Mouse (Mus musculus) kidney, embryonic 16.5 days (tissue): ENCODE data around the gene Asb14. TPM values are rescaled to one million over a fixed set of nuclear protein-coding genes. Genes with fewer than 3 reads are reported as not detected.
A peak's percentile ranks its signal among the peaks of the same experiment; 100 is the strongest.

Source experiments
- ATAC-seq: fragments of 200-750 bp; cut with Nextera tagmentation; 2 replicates; pipeline ENCODE4 v1.8.0; 2017; ENCODE audit warnings: moderate TSS enrichment; ENCODE audit not compliant: low FRiP score, low TSS enrichment
- H3K27ac ChIP-seq: fragments of 300-500 bp; sonication (generic); 2 replicates; pipeline ENCODE4 v1.5.1; 2014; ENCODE audit warnings: low read length
- H3K27me3 ChIP-seq: fragments of 300-500 bp; sonication (generic); 2 replicates; pipeline ENCODE4 v1.6.1; 2014; ENCODE audit warnings: low read length, control low read depth, mixed read lengths; ENCODE audit not compliant: insufficient read depth
- H3K36me3 ChIP-seq: fragments of 300-500 bp; sonication (generic); 2 replicates; pipeline ENCODE4 v1.6.1; 2014; ENCODE audit warnings: low read length, control low read depth, mixed read lengths; ENCODE audit not compliant: insufficient read depth
- H3K4me1 ChIP-seq: fragments of 300-500 bp; sonication (generic); 2 replicates; pipeline ENCODE4 v1.6.1; 2014; ENCODE audit warnings: low read length, control low read depth, mixed read lengths; ENCODE audit not compliant: insufficient read depth
- H3K4me2 ChIP-seq: fragments of 300-500 bp; sonication (generic); replicated peaks from 2 replicates; pipeline ENCODE4 v1.6.1; 2014; ENCODE audit warnings: low read depth, low read length
- H3K4me3 ChIP-seq: fragments of 300-500 bp; sonication (generic); 2 replicates; pipeline ENCODE4 v1.5.1; 2014; ENCODE audit warnings: mild to moderate bottlenecking, low read length
- H3K9ac ChIP-seq: fragments of 300-500 bp; sonication (generic); replicated peaks from 2 replicates; pipeline ENCODE4 v1.6.1; 2014; ENCODE audit warnings: low read length
- H3K9me3 ChIP-seq: fragments of 300-500 bp; sonication (generic); 2 replicates; pipeline ENCODE4 v1.6.1; 2016; ENCODE audit warnings: low read length, control low read depth
- WGBS: fragments of 180-500 bp; shearing (Covaris S2); extraction: QIAGEN DNeasy Blood & Tissue Kit; methylation state at CpG from one replicate; pipeline ENCODE4 v1.1.7; 2014; 5-methylcytosine and 5-hydroxymethylcytosine counted together
- polyA plus RNA-seq: library from polyadenylated mRNA; unstranded; fragments of >200 nt; fragmentation: Nextera tagmentation; extraction: Ambion mirVana; gene quantifications from 2 replicates; pipeline ENCODE4 v1.2.1, GENCODE M21; 2015

Asb14 gene
- 0.14 TPM in 1 of 2 replicates, not detected in the other for polyA plus RNA-seq

DNA sequence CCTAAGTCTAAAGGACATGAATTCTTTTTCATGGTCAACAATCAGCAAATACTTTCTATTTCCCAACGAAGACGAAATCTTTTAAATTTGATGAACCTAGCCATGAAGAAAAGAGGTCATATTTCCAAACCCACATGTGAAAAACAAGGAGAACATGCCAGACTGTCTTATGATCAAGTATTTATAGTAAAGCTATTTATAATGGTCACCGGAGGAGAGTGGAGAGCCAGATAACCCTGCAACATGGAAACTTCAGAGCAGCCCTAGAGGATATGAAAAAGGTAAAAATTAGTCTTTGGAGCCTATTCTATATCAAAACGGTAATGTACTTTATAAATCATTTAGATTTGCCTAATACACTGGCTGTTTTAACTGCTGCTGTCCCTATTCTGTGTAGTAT lies at the start of gene Asb14:
Gene Asb14 (plus strand): TSS at position 166 of the 400 bp plus-strand sequence.
- Histone ChIP-seq H3K27me3 (no peaks in the 10 kb centered on the region), H3K9ac (no peak within 1 kb of the TSS), H3K9me3 (no peaks in the 10 kb centered on the region), H3K36me3 (no peaks in the 10 kb centered on the region), H3K27ac (no peak within 1 kb of the TSS), H3K4me1 (no peaks in the 10 kb centered on the region), H3K4me2 (no peak within 1 kb of the TSS), H3K4me3 (no peak within 1 kb of the TSS)
- 89% methylated on average over 4 of the region's 4 CpGs for WGBS
- no peak for ATAC-seq

DNA sequence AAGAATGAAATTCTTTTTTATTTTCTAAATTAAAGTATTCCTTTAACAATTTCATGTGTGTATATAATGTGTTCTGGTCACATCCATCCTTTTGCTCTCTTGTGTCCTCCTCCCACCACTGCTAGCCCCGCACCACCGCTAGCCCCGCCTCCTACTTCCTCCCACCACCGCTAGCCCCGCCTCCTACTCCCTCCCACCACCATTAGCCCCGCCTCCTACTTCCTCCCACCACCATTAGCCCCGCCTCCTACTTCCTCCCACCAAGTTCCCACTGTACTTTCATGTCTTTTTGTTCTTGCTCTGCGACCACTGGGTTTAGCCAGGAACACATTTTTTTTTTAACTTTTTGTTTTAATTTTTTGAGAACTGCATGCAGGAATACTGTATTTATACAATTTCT lies 41.3 kb upstream of the Asb14 start:
- Histone ChIP-seq H3K36me3 (no peaks in the 10 kb centered on the region), H3K27ac (no peak overlapping the region), H3K4me3 (no peak overlapping the region), H3K9me3 (no peaks in the 10 kb centered on the region), H3K4me2 (no peak overlapping the region), H3K4me1 (no peaks in the 10 kb centered on the region), H3K27me3 (no peaks in the 10 kb centered on the region), H3K9ac (no peak overlapping the region)
- ATAC-seq: no peak
- WGBS: 75% methylated on average over 8 of the region's 8 CpGs

DNA sequence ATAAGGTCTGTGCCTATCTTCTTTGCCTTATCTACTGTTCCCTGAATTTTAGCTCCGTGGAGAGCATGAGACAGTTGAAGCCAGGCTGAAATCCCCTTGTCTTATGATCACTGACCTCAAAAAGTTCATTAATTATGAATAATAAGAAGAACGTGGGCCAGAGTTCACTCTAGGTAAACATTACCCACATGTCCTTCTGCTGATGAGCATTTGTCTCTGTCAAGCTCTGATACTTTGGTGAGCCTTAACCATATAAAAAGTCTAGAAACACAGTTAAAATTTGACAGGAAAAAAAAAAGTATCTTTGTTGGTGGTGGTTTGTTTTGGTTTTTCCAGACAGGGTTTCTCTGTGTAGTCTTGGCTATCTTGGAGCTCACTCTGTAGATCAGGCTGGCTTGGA lies 40.3 kb upstream of the Asb14 start:
- no peak for ATAC-seq
- H3K9me3 ChIP-seq: no peaks in the 10 kb centered on the region
- H3K4me2 ChIP-seq: no peak overlapping the region
- H3K9ac ChIP-seq: no peak overlapping the region
- H3K4me3 ChIP-seq: no peak overlapping the region
- WGBS: 56% methylated on average over 2 of the region's 2 CpGs
- H3K27me3 ChIP-seq: no peaks in the 10 kb centered on the region
- H3K36me3 ChIP-seq: no peaks in the 10 kb centered on the region
- no peaks in the 10 kb centered on the region for H3K4me1 ChIP-seq
- no peak overlapping the region for H3K27ac ChIP-seq

DNA sequence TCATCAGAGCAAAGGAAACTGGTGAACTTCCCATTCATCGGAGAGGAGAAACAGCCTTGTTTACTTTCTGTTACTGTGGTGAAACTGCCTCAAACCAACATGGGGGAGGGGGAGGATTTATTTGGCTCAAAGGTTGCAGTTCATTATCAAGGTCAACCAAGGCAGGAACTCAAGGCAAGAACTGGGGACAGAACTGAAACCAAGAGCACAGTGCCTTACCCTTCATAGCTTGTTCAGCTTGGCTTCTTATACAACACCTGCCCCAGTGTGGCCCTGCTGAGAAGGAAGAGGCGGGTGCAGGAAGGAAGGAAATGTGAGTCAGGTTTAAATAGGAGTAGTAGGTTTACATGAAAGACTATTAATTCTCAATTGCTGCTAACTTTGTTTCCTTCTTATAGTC lies 36.0 kb upstream of the Asb14 start:
- no peak for ATAC-seq
- no peak overlapping the region for H3K9ac ChIP-seq
- no peaks in the 10 kb centered on the region for H3K4me1 ChIP-seq
- no peak overlapping the region for H3K27ac ChIP-seq
- H3K4me3 ChIP-seq: no peak overlapping the region
- no peaks in the 10 kb centered on the region for H3K9me3 ChIP-seq
- no peaks in the 10 kb centered on the region for H3K27me3 ChIP-seq
- H3K36me3 ChIP-seq: no peaks in the 10 kb centered on the region
- H3K4me2 ChIP-seq: no peak overlapping the region
- 54% methylated on average over 2 of the region's 2 CpGs for WGBS

DNA sequence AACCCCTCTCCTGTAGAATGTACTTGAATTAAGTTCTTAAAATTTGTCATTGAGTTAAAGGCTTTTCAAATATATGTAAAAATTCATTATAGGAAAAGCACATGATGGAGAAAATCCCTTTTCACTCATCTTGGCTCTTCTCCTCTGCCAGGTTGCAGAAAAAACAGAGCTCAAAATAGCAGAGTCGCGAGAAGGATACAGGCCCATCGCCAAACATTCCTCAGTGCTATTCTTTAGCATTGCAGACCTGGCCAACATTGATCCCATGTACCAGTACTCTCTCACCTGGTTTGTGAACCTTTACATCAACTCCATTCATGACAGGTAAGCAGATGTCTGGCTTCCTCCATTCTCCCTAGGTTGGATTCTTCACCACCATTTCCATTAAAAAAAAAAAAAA lies 35.3 kb upstream of the Asb14 start:
- no peak for ATAC-seq
- WGBS: 88% methylated on average over 3 of the region's 3 CpGs
- H3K36me3 ChIP-seq: no peaks in the 10 kb centered on the region
- H3K4me2 ChIP-seq: no peak overlapping the region
- no peaks in the 10 kb centered on the region for H3K27me3 ChIP-seq
- no peak overlapping the region for H3K9ac ChIP-seq
- no peaks in the 10 kb centered on the region for H3K4me1 ChIP-seq
- no peak overlapping the region for H3K27ac ChIP-seq
- no peak overlapping the region for H3K4me3 ChIP-seq
- H3K9me3 ChIP-seq: no peaks in the 10 kb centered on the region

DNA sequence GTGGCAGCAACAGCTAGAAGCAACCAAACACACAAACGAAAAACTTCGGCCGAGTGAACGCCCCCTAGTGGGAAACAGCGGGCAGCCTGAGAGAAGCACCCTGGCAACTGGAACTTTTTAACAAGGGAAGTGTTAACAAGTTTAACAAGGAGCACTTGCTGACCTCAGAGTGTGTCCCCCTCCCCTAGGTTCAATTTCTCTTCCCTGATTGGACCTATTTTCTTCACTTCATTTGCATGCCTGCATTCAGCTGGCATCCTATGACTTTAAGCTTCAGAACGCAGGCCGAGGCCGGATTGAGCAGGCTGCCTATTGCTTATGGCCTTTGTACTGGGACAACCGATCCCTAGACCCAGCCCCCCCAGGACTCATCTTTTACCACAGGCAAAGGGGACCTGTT lies 27.0 kb upstream of the Asb14 start:
- WGBS: 77% methylated on average over 9 of the region's 9 CpGs
- Histone ChIP-seq H3K4me2 (no peak overlapping the region), H3K4me1 (no peaks in the 10 kb centered on the region)

DNA sequence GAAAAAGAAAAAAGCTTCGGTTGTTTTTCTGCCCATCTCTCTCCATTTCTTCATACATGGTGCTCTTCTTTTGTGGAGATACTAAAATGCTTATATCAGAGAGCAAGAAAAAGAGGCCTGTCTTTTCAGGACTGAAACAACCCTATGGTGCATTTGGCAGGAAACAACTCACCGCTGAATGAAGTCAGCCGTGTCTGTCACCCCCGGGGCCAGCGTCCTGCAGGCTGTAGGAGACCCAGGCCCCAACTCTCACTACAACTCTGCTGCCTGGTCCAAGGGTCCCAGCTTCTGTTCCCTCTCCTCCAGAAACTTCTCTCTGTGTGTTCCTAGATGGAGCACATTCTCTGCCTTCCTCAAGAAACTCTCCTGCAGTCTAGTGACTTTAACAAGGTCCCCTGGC lies 26.1 kb upstream of the Asb14 start:
- ATAC-seq: no peak
- Histone ChIP-seq H3K4me2 (no peak overlapping the region), H3K9me3 (no peaks in the 10 kb centered on the region), H3K4me1 (no peaks in the 10 kb centered on the region), H3K27ac (no peak overlapping the region), H3K9ac (no peak overlapping the region), H3K36me3 (no peaks in the 10 kb centered on the region), H3K4me3 (no peak overlapping the region), H3K27me3 (no peaks in the 10 kb centered on the region)
- WGBS: 80% methylated on average over 5 of the region's 5 CpGs

More for the DNA sequence above, 27.0 kb upstream of the Asb14 start:
- H3K27me3 ChIP-seq: no peaks in the 10 kb centered on the region
- no peaks in the 10 kb centered on the region for H3K9me3 ChIP-seq
- no peak for ATAC-seq
- no peaks in the 10 kb centered on the region for H3K36me3 ChIP-seq
- no peak overlapping the region for H3K9ac ChIP-seq
- H3K27ac ChIP-seq: no peak overlapping the region
- no peak overlapping the region for H3K4me3 ChIP-seq

DNA sequence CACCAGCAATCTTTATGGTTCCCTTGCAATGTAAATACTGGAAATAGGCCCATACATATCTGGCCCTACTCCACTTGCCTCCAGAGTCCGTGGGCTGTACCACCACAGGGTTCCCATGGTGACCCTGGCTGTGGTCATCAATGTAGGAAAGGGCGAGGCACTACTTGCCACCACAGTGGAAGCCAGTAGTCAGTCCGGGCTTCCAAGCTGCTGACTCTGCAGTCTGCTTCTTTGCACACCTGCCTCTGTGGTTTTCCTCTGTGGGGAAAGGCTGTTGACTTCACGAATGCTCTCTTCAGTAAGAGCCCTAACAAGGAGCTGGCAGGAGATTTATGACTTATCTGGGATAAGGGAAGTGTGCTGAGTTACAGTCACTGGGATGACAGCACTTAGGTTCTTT lies 15.6 kb upstream of the Asb14 start:
- H3K4me2 ChIP-seq: no peak overlapping the region
- no peaks in the 10 kb centered on the region for H3K36me3 ChIP-seq
- H3K4me3 ChIP-seq: no peak overlapping the region
- H3K27ac ChIP-seq: no peak overlapping the region
- H3K9ac ChIP-seq: no peak overlapping the region
- no peaks in the 10 kb centered on the region for H3K4me1 ChIP-seq
- no peaks in the 10 kb centered on the region for H3K27me3 ChIP-seq
- 55% methylated on average over 4 of the region's 4 CpGs for WGBS
- no peak for ATAC-seq
- H3K9me3 ChIP-seq: no peaks in the 10 kb centered on the region

DNA sequence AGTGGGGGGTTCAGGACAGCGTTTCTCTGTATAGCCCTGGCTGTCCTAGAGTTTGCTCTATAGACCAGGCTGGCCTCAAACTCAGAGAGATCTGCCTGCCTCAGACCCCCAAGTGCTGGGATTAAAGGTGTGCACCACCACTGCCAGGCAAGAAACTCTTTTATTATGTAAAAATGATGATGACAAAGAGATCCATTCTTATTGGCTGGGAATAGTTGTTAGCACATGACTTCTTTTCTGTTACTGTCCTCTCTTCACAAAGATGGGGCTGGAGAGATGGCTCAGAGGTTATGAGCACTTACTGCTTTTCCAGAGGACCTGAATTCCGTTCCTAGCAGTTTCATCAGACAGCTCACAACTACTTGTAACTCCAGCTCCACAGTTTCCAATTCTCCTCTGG lies 14.4 kb upstream of the Asb14 start:
- no peak for ATAC-seq
- Histone ChIP-seq H3K4me2 (no peak overlapping the region), H3K9ac (no peak overlapping the region), H3K4me3 (no peak overlapping the region), H3K9me3 (no peaks in the 10 kb centered on the region), H3K36me3 (no peaks in the 10 kb centered on the region), H3K27ac (no peak overlapping the region), H3K4me1 (no peaks in the 10 kb centered on the region), H3K27me3 (no peaks in the 10 kb centered on the region)
- WGBS: 86% methylated on average over 2 of the region's 2 CpGs

DNA sequence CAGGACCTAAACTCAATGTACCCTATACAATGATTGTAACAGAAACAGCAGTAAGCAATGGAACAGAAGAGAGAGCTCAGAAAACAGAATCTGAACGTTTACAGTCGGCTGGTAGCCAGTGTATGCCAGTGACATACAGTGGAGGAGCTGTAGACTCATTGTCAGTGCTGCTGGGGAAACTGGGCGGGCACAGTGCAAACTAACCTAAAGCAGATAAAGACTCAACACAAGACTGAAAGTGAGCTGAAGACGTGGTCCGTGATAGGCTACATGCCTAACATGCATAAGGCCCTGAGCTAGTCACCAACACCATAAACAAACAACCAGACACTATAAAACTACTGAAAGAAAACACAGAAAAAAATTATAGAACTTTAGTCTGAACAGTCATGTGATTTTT lies 12.7 kb upstream of the Asb14 start:
- H3K27ac ChIP-seq: no peak overlapping the region
- no peaks in the 10 kb centered on the region for H3K9me3 ChIP-seq
- H3K4me2 ChIP-seq: no peak overlapping the region
- H3K4me3 ChIP-seq: no peak overlapping the region
- no peak for ATAC-seq
- no peaks in the 10 kb centered on the region for H3K36me3 ChIP-seq
- no peak overlapping the region for H3K9ac ChIP-seq
- 92% methylated on average over 5 of the region's 5 CpGs for WGBS
- H3K27me3 ChIP-seq: no peaks in the 10 kb centered on the region
- H3K4me1 ChIP-seq: no peaks in the 10 kb centered on the region

DNA sequence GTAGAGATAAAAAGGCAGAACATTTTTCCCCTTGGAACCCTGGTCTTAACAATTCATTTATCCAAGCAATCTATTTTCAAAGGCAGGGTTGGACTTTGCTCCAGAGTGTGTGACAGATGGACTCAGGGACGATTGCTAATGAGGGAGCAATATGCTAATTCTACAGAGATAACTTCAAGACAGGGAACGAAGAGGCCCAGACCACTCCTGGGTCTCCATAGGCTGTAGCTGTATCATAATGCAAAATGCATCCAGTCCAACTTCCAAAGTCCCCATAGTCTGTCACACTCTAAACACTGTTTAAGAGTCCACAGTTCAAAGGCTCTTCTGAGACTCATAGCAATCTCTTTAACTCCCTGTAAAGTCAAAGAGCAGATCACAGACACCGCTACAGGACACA lies 7.1 kb upstream of the Asb14 start:
- H3K9me3 ChIP-seq: no peaks in the 10 kb centered on the region
- no peaks in the 10 kb centered on the region for H3K4me1 ChIP-seq
- no peak overlapping the region for H3K9ac ChIP-seq
- no peak overlapping the region for H3K27ac ChIP-seq
- no peaks in the 10 kb centered on the region for H3K27me3 ChIP-seq
- H3K4me2 ChIP-seq: no peak overlapping the region
- H3K36me3 ChIP-seq: no peaks in the 10 kb centered on the region
- WGBS: 84% methylated on average over 3 of the region's 3 CpGs
- H3K4me3 ChIP-seq: no peak overlapping the region
- 0 out of 2 replicates have a peak, but pooled peaks have one; percentile 23 for ATAC-seq
